Mouse (Mus musculus) CH12.LX (cell line): Measurements from ENCODE around the gene Tspan2. TPM values are rescaled to one million over a fixed set of nuclear protein-coding genes. Genes with fewer than 3 reads are reported as not detected.

Experiments used
- DNase-seq: peaks from one replicate; pipeline ENCODE4 v3.0.0-alpha.2; 2013; ENCODE audit errors: extremely low read depth
- H3K27ac ChIP-seq: 2 replicates; pipeline ENCODE4 v1.5.1; 2012; ENCODE audit warnings: low read depth, mild to moderate bottlenecking, control low read depth, moderate library complexity; ENCODE audit not compliant: insufficient read depth
- H3K27me3 ChIP-seq: replicated peaks from 2 replicates; pipeline ENCODE3; 2012; ENCODE audit warnings: inconsistent platforms
- H3K36me3 ChIP-seq, 2 experiments: replicated peaks in 1 of 2; 2 replicates each; pipeline versions ENCODE3 to v1.6.1; 2012; ENCODE audit warnings: inconsistent platforms in 1 of 2, low read length in 1 of 2, mild to moderate bottlenecking in 1 of 2, mixed read lengths in 1 of 2, moderate library complexity in 1 of 2; ENCODE audit not compliant: control insufficient read depth in 1 of 2, insufficient read depth in 1 of 2
- H3K4me1 ChIP-seq, 2 experiments: 2 replicates each; pipeline ENCODE4 v1.6.1; 2012; ENCODE audit warnings: inconsistent platforms in 1 of 2, moderate library complexity in 1 of 2; ENCODE audit not compliant: insufficient read depth in 2 of 2, control insufficient read depth in 1 of 2
- H3K4me2 ChIP-seq: 2 replicates; pipeline ENCODE4 v1.6.1; 2012; ENCODE audit warnings: low read depth, mild to moderate bottlenecking, control low read depth; ENCODE audit not compliant: poor library complexity, insufficient read depth, severe bottlenecking
- H3K4me3 ChIP-seq, 3 experiments: fragments of 150-350 bp in 1 of 3; sonication (generic) in 1 of 3; replicated peaks in 1 of 3; 2 replicates each; pipeline versions ENCODE3 to v1.5.1; 2011 to 2012; ENCODE audit warnings: low read depth in 2 of 3, low read length in 2 of 3, mild to moderate bottlenecking in 2 of 3, moderate library complexity in 2 of 3, control low read depth in 1 of 3, improper control_type of control experiment in 1 of 3, inconsistent platforms in 1 of 3, mixed read lengths in 1 of 3; ENCODE audit not compliant: poor library complexity in 1 of 3
- H3K79me2 ChIP-seq: replicated peaks from 2 replicates; pipeline ENCODE4 v1.6.1; 2012; ENCODE audit warnings: mild to moderate bottlenecking, moderate library complexity; ENCODE audit not compliant: control insufficient read depth, poor library complexity, insufficient read depth, severe bottlenecking; ENCODE audit errors: extremely low read depth
- H3K9ac ChIP-seq: 2 replicates; pipeline ENCODE4 v1.6.1; 2012; ENCODE audit warnings: low read depth, mild to moderate bottlenecking, control low read depth, moderate library complexity; ENCODE audit not compliant: insufficient read depth
- H3K9me3 ChIP-seq: replicated peaks from 2 replicates; pipeline ENCODE3; 2012; ENCODE audit warnings: low read length, inconsistent platforms, mixed read lengths
- BHLHE40 ChIP-seq: IDR thresholded peaks from 2 replicates; pipeline ENCODE4 v1.6.1; 2011; ENCODE audit warnings: mild to moderate bottlenecking, low read depth, low read length, improper control_type of control experiment
- CHD1 ChIP-seq: IDR thresholded peaks from 2 replicates; pipeline ENCODE4 v1.6.1; 2012; ENCODE audit warnings: low read depth, low read length, improper control_type of control experiment, inconsistent platforms
- CHD2 ChIP-seq: IDR thresholded peaks from 2 replicates; pipeline ENCODE4 v1.6.1; 2011; ENCODE audit warnings: low read length, improper control_type of control experiment
- CTCF ChIP-seq, 2 experiments: IDR thresholded peaks in 1 of 2; conservative IDR thresholded peaks in 1 of 2; 2 replicates each; pipeline ENCODE4 v1.5.1; 2011 to 2012; ENCODE audit warnings: low read depth in 2 of 2, low read length in 2 of 2, improper control_type of control experiment in 1 of 2, inconsistent platforms in 1 of 2, mild to moderate bottlenecking in 1 of 2, moderate library complexity in 1 of 2
- E2F4 ChIP-seq: IDR thresholded peaks from 2 replicates; pipeline ENCODE4 v1.6.1; 2011; ENCODE audit warnings: low read depth, low read length, improper control_type of control experiment; ENCODE audit not compliant: insufficient replicate concordance
- JUN ChIP-seq: IDR thresholded peaks from 2 replicates; pipeline ENCODE4 v1.6.1; 2011; ENCODE audit warnings: low read depth, mild to moderate bottlenecking, low read length, improper control_type of control experiment, moderate library complexity; ENCODE audit not compliant: insufficient read depth
- JUND ChIP-seq: conservative IDR thresholded peaks from 2 replicates; pipeline ENCODE4 v1.6.1; 2011; ENCODE audit warnings: low read depth, low read length, improper control_type of control experiment
- KAT2A ChIP-seq: IDR thresholded peaks from 2 replicates; pipeline ENCODE4 v1.6.1; 2012; ENCODE audit warnings: low read length, improper control_type of control experiment, inconsistent platforms; ENCODE audit not compliant: insufficient replicate concordance
- MAZ ChIP-seq: IDR thresholded peaks from 2 replicates; pipeline ENCODE4 v1.6.1; 2012; ENCODE audit warnings: low read depth, mild to moderate bottlenecking, inconsistent platforms, low read length, improper control_type of control experiment, moderate library complexity
- MXI1 ChIP-seq: IDR thresholded peaks from 2 replicates; pipeline ENCODE4 v1.6.1; 2011; ENCODE audit warnings: mild to moderate bottlenecking, low read depth, low read length, improper control_type of control experiment
- MYC ChIP-seq: IDR thresholded peaks from 2 replicates; pipeline ENCODE4 v1.6.1; 2011; ENCODE audit warnings: low read depth, mild to moderate bottlenecking, improper control_type of control experiment, low read length
- NRF1 ChIP-seq: IDR thresholded peaks from 2 replicates; pipeline ENCODE4 v1.6.1; 2014; ENCODE audit warnings: low read depth, mild to moderate bottlenecking, inconsistent platforms, low read length, improper control_type of control experiment, moderate library complexity
- PAX5 ChIP-seq: IDR thresholded peaks from 2 replicates; pipeline ENCODE4 v1.6.1; 2012; ENCODE audit warnings: low read length, inconsistent platforms, mixed read lengths
- POLR2A ChIP-seq: IDR thresholded peaks from 2 replicates; pipeline ENCODE4 v1.6.1; 2011; ENCODE audit warnings: low read depth, mild to moderate bottlenecking, improper control_type of control experiment, low read length
- RAD21 ChIP-seq: IDR thresholded peaks from 2 replicates; pipeline ENCODE4 v1.6.1; 2011; ENCODE audit warnings: low read depth, mild to moderate bottlenecking, low read length, improper control_type of control experiment, moderate library complexity
- RCOR1 ChIP-seq: conservative IDR thresholded peaks from 2 replicates; pipeline ENCODE4 v1.6.1; 2012; ENCODE audit warnings: low read depth, mild to moderate bottlenecking, inconsistent platforms, low read length, improper control_type of control experiment
- TCF12 ChIP-seq: IDR thresholded peaks from 2 replicates; pipeline ENCODE4 v1.6.1; 2014; ENCODE audit warnings: low read depth, mild to moderate bottlenecking, inconsistent platforms, low read length, improper control_type of control experiment
- ZKSCAN1 ChIP-seq: IDR thresholded peaks from 2 replicates; pipeline ENCODE4 v1.6.1; 2012; ENCODE audit warnings: low read depth, inconsistent platforms, low read length, improper control_type of control experiment, borderline replicate concordance
- dilution Hi-C: fragments of 300-500 bp; cut with MboI; formaldehyde crosslinking; loops from 2 replicates; pipeline ENCODE4 v1.14.3; 2020; ENCODE audit warnings: low sequenced_read_pairs; ENCODE audit not compliant: extremely low pct_unique_long_range_greater_than_20kb, extremely low pct_ligation_motif_present
- in situ Hi-C: fragments of 300-500 bp; cut with MboI; formaldehyde crosslinking; loops from 3 replicates; pipeline ENCODE4 v1.14.3; 2019; ENCODE audit warnings: low sequenced_read_pairs, low pct_ligation_motif_present, low pct_unique_long_range_greater_than_20kb, mixed read lengths
- polyA plus RNA-seq: library from polyadenylated mRNA; unstranded; fragments of >175 nt; gene quantifications from 2 replicates; pipeline ENCODE4 v1.2.1, GENCODE M21; 2012; ENCODE audit warnings: low read depth; ENCODE audit not compliant: insufficient read length
- total RNA-seq, 2 experiments: library from RNA; depleted of rRNA; stranded (reverse); fragments of 300-350 nt in 1 of 2; fragments of >200 nt in 1 of 2; gene quantifications; 2 replicates each; pipeline ENCODE4 v1.2.3; 2012 to 2014

The Tspan2 gene
- total and polyA plus RNA-seq, 3 experiments, result 1.4 to 4.5 (median 2.8) TPM

- Histone ChIP-seq H3K79me2 (no peaks in the 10 kb centered on the region), H3K9me3 (peaks cover 2% of the 10 kb centered on the region), H3K36me3 (no peaks in the 10 kb centered on the region), H3K4me2 (no peak overlapping the region), H3K4me1 (peaks cover 8 to 25% of the 10 kb centered on the region in 2 experiments; a peak in 3 of 4 replicates), H3K27me3 (no peaks in the 10 kb centered on the region), H3K27ac (no peak overlapping the region), H3K9ac (no peak overlapping the region), H3K4me3 (no peak overlapping the region)
- TF ChIP-seq MAZ (no peak), MYC (no peak), CTCF (conservative IDR thresholded peaks at IDR 0.05 in 1 of 2, IDR thresholded peaks at IDR 0.05 in 1 of 2; ENCODE audit: low read depth in 2 of 2, low read length in 2 of 2) (no peak), MXI1 (no peak), POLR2A (no peak), ZKSCAN1 (no peak), RAD21 (no peak), BHLHE40 (no peak), NRF1 (no peak)
- no peak for DNase-seq
- dilution Hi-C loops, result no loop called here
- in situ Hi-C loops, result loop anchor here (25.0 kb wide), 1 partner anchor 445 kb away; the partner anchor contains the start of gene Bcas2
These were observed 16.6 kb upstream of the Tspan2 start for GRCm38 (mm10) chr3:102717586-102718285.

GRCm38 (mm10) chr3:102723154-102723553 lies 11.2 kb upstream of the Tspan2 start:
- no peak overlapping the region for H3K27ac ChIP-seq
- H3K4me1 ChIP-seq, result peaks cover 15 to 36% of the 10 kb centered on the region in 2 experiments
- no peak for DNase-seq
- H3K36me3 ChIP-seq, result no peaks in the 10 kb centered on the region
- H3K79me2 ChIP-seq, result no peaks in the 10 kb centered on the region
- peak overlapping the region; percentile 99; the same call in 1 of the 2 replicates for H3K4me2 ChIP-seq
- dilution Hi-C loops, result no loop called here
- TF ChIP-seq JUND (no peak), KAT2A (no peak), JUN (no peak), TCF12 (no peak), RAD21 (no peak), CHD2 (no peak), E2F4 (no peak), POLR2A (no peak), RCOR1 (no peak), CHD1 (no peak), ZKSCAN1 (no peak), MYC (no peak), PAX5 (no peak), BHLHE40 (no peak)
- in situ Hi-C loops, result loop anchor here (25.0 kb wide), 1 partner anchor 439 kb away; the partner anchor contains the start of gene Bcas2
- H3K4me3 ChIP-seq, result no peak overlapping the region
- no peak overlapping the region; the same call in 1 of the 2 replicates for H3K9ac ChIP-seq
- H3K9me3 ChIP-seq, result no peaks in the 10 kb centered on the region
- no peaks in the 10 kb centered on the region for H3K27me3 ChIP-seq
